Mouse (Mus musculus): ENCODE measurements at regions not wholly inside any gene's neighbourhood (a gene's known extent, or its start where the extent isn't known, plus 50 kb on each side); places are given as distances from the start of the nearest gene placed in this dataset.

DNA sequence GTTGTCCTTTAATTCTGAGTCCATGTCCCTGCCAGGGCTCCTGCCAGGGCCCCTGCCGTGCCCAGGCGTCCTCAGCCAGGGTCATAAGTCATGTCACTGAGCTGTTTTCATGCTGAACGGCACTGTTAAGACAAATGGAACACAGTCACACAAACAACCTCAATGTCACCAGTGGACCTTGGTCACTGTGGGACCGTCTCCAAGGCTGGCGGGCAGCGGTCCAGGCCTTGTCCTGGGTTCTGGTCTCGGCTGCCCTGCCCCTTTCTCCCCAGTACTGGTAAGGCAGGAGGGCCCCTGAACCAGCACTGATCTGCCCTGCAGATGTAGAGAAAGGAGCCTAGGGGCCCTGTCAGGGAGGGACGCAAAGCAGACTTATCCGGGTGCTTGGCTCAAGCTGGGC is 79.3 kb upstream of the Ptpn1 start:
- TF ChIP-seq ZNF384 (IDR thresholded peaks at IDR 0.05; ENCODE audit: low read depth, low read length) (no peak), HCFC1 (IDR thresholded peaks at IDR 0.05; ENCODE audit: borderline replicate concordance, insufficient read depth, low read length) (no peak), ZC3H11A (IDR thresholded peaks at IDR 0.05; ENCODE audit: borderline replicate concordance, low read depth, low read length) (no peak), CHD2 (IDR thresholded peaks at IDR 0.05; ENCODE audit: low read depth, low read length) (no peak)

All from ES-E14 (cell line).